Mouse (Mus musculus) stomach, embryonic 14.5 days (tissue): ENCODE measurements at regions not wholly inside any gene's neighbourhood (a gene's known extent, or its start where the extent isn't known, plus 50 kb on each side); places are given as distances from the start of the nearest gene placed in this dataset.

Source experiments
- ATAC-seq: fragments of 200-750 bp; cut with Nextera tagmentation; 2 replicates; pipeline ENCODE4 v1.8.0; 2017; ENCODE audit warnings: low read depth, moderate TSS enrichment; ENCODE audit not compliant: insufficient number of reproducible peaks, insufficient read depth, low FRiP score
- H3K27ac ChIP-seq: fragments of 300-500 bp; sonication (generic); 2 replicates; pipeline ENCODE4 v1.5.1; 2014; ENCODE audit warnings: mild to moderate bottlenecking, low read length, moderate library complexity, mixed read lengths
- H3K27me3 ChIP-seq: fragments of 300-500 bp; sonication (generic); 2 replicates; pipeline ENCODE4 v1.6.1; 2014; ENCODE audit warnings: low read length, control low read depth, mixed read lengths; ENCODE audit not compliant: control insufficient read depth, insufficient read depth
- H3K36me3 ChIP-seq: fragments of 300-500 bp; sonication (generic); 2 replicates; pipeline ENCODE4 v1.6.1; 2014; ENCODE audit warnings: mild to moderate bottlenecking, control low read depth, low read length, moderate library complexity, mixed read lengths; ENCODE audit not compliant: control insufficient read depth, insufficient read depth
- H3K4me1 ChIP-seq: fragments of 300-500 bp; sonication (generic); 2 replicates; pipeline ENCODE4 v1.6.1; 2014; ENCODE audit warnings: low read length, control low read depth, mixed read lengths; ENCODE audit not compliant: control insufficient read depth, insufficient read depth
- H3K4me2 ChIP-seq: fragments of 300-500 bp; sonication (generic); replicated peaks from 2 replicates; pipeline ENCODE4 v1.6.1; 2014; ENCODE audit warnings: low read depth, low read length, control low read depth
- H3K4me3 ChIP-seq: fragments of 300-500 bp; sonication (generic); 2 replicates; pipeline ENCODE4 v1.5.1; 2014; ENCODE audit warnings: low read depth, low read length, control low read depth
- H3K9ac ChIP-seq: fragments of 300-500 bp; sonication (generic); replicated peaks from 2 replicates; pipeline ENCODE4 v1.6.1; 2014; ENCODE audit warnings: low read depth, mild to moderate bottlenecking, control low read depth, low read length, moderate library complexity, mixed read lengths
- H3K9me3 ChIP-seq: fragments of 300-500 bp; sonication (generic); 2 replicates; pipeline ENCODE4 v1.6.1; 2016; ENCODE audit warnings: low read depth, low read length, control low read depth; ENCODE audit not compliant: control insufficient read depth
- WGBS: fragments of 180-500 bp; shearing (Covaris S2); extraction: QIAGEN DNeasy Blood & Tissue Kit; methylation state at CpG from one replicate; pipeline ENCODE4 v1.1.7; 2014; 5-methylcytosine and 5-hydroxymethylcytosine counted together

- no peak for ATAC-seq
- WGBS: 79% methylated on average over 5 of the region's 5 CpGs
Measured at GRCm38 (mm10) chr10:96298566-96298965, 162.2 kb downstream of the Gm5426 start.

GRCm38 (mm10) chr10:96305701-96306100, 169.3 kb downstream of the Gm5426 start:
- H3K27me3 ChIP-seq: no peaks in the 10 kb centered on the region
- no peaks in the 10 kb centered on the region for H3K9me3 ChIP-seq
- H3K27ac ChIP-seq: no peak overlapping the region
- H3K9ac ChIP-seq: no peak overlapping the region
- H3K4me2 ChIP-seq: no peak overlapping the region
- WGBS: 70% methylated on average over 7 of the region's 7 CpGs
- H3K4me1 ChIP-seq: peaks cover 17% of the 10 kb centered on the region
- H3K4me3 ChIP-seq: no peak overlapping the region
- H3K36me3 ChIP-seq: no peaks in the 10 kb centered on the region
- ATAC-seq: no peak

More at GRCm38 (mm10) chr10:96298566-96298965, 162.2 kb downstream of the Gm5426 start:
- Histone ChIP-seq H3K4me1 (peaks cover 10% of the 10 kb centered on the region; the same call in 1 of the 2 replicates), H3K9ac (no peak overlapping the region), H3K4me3 (no peak overlapping the region), H3K27ac (no peak overlapping the region), H3K27me3 (no peaks in the 10 kb centered on the region), H3K9me3 (no peaks in the 10 kb centered on the region), H3K4me2 (no peak overlapping the region), H3K36me3 (no peaks in the 10 kb centered on the region)

DNA sequence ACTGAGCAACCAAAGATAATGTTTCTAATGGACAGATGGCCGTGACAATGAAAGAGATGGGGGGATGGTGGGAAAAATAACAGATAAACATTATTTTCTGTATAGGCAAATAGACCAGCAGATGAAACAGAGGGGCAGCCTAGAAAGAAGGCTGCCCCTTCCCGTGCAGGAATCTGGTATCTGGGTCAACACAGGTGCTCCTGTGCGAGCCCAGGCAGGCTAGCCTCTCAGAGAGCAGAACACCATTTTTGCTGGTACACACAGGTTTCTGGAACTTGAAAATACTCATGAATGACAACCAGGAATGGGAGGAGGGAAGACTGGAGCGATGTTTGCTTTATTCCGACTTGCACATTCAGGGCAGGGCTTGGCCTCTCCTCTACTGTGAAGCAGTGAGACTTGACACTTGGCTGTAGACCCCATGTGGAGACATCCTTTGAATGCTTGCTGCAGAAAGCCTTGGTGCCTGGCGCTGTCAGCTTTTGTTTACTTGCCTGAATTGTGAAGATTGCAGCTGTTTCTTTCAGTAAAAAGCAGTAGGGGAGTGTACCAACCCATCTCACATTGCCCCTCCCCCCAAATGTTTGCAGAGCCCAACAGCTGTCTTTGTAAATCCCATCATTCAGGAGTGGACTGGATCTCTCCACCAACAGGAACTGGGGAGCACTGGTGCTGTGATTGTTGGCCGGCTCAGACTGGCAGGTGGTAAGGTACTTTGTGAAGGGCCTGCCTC, 172.5 kb downstream of the Gm5426 start:
- Histone ChIP-seq H3K9me3 (peaks cover 9% of the 10 kb centered on the region; the same call in 1 of the 2 replicates), H3K36me3 (no peaks in the 10 kb centered on the region), H3K27me3 (no peaks in the 10 kb centered on the region), H3K27ac (0 out of 2 replicates have a peak overlapping the region, but pooled peaks have one; percentile 22), H3K4me2 (no peak overlapping the region), H3K9ac (no peak overlapping the region), H3K4me1 (peaks cover 17% of the 10 kb centered on the region), H3K4me3 (no peak overlapping the region)
- ATAC-seq: peak; percentile 64; the same call in 1 of the 2 replicates
- WGBS: 11% methylated on average over 7 of the region's 7 CpGs

- 59% methylated on average over 4 of the region's 4 CpGs for WGBS
- Histone ChIP-seq H3K27ac (peak overlapping the region; percentile 22; the same call in 1 of the 2 replicates), H3K4me3 (no peak overlapping the region), H3K9me3 (peaks cover 9% of the 10 kb centered on the region; the same call in 1 of the 2 replicates), H3K36me3 (no peaks in the 10 kb centered on the region), H3K9ac (no peak overlapping the region), H3K4me2 (no peak overlapping the region), H3K27me3 (no peaks in the 10 kb centered on the region), H3K4me1 (peaks cover 17% of the 10 kb centered on the region)
- ATAC-seq: no peak
Measured at GRCm38 (mm10) chr10:96309766-96310165, 173.4 kb downstream of the Gm5426 start.

DNA sequence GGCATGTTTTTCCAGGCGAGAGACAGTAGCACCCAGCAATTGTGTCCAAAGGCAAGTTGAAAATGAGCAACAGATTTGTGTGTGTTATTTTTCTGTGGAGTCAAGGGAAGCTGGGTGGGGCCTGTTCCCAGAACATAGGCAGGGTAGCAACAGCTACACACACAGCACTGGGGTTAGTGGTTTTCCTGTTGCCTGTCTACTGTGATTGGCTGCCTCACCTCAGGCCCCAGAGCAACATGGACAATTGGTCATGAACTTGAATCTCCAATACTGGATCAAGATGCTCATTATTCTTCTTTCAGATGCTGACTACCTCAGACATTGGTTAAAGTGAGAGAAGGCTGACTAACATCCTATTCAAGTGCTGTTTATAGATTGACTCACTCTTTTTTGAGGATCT, 188.9 kb downstream of the Gm5426 start:
- Histone ChIP-seq H3K9me3 (no peaks in the 10 kb centered on the region), H3K9ac (no peak overlapping the region), H3K27me3 (no peaks in the 10 kb centered on the region), H3K36me3 (no peaks in the 10 kb centered on the region), H3K4me1 (no peaks in the 10 kb centered on the region), H3K4me3 (no peak overlapping the region), H3K4me2 (no peak overlapping the region), H3K27ac (no peak overlapping the region)
- ATAC-seq: no peak
- WGBS: 91% methylated on average over 1 of the region's 1 CpGs

DNA sequence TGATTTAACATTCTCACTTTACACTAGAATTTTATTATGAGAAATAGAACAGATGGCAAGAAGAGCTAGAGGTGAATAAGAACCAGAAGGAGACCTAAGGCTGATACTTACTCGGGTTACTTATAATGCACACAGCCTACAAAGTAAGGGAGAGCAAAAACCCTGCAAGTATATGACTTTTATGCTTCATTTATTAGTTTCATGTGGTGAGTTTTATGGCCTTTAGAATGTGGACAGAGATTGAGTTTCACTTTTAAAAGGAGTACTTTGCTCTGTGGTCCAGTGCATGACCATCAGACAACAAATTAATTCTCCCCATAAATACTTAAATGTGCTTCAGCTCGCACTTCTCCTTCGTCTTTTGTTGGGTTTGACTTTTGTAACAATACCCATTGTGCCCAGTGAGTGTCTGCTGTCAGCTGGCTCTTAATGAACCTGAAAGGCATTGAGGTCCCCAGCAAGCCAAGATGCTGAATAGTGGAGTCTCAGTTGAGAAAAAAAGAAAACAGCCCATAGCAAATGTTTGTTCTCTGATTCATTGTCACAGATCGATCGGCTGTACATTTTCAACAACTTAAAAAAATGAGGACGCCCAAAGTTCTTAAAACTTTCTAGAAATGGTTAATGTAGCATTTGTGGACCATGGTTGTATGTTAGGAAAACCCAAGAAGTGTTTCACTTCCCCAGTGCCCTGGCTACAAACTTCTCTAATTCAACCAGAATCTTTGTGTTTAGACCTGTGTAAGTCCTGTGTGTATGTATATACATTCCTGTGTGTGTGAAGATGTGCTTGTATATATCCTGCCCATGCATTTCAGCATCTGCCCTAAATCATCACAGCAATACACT, 194.5 kb downstream of the Gm5426 start:
- Histone ChIP-seq H3K27me3 (no peaks in the 10 kb centered on the region), H3K4me2 (no peak overlapping the region), H3K36me3 (no peaks in the 10 kb centered on the region), H3K4me1 (no peaks in the 10 kb centered on the region; the same call in 1 of the 2 replicates), H3K9ac (no peak overlapping the region), H3K4me3 (no peak overlapping the region), H3K27ac (no peak overlapping the region), H3K9me3 (no peaks in the 10 kb centered on the region)
- WGBS: 79% methylated on average over 6 of the region's 6 CpGs
- no peak for ATAC-seq

- Histone ChIP-seq H3K9ac (no peak overlapping the region), H3K4me2 (no peak overlapping the region), H3K27ac (peak overlapping the region; percentile 39; the same call in 1 of the 2 replicates), H3K27me3 (no peaks in the 10 kb centered on the region), H3K4me1 (no peaks in the 10 kb centered on the region; the same call in 1 of the 2 replicates), H3K4me3 (no peak overlapping the region), H3K9me3 (no peaks in the 10 kb centered on the region), H3K36me3 (no peaks in the 10 kb centered on the region)
- WGBS: 75% methylated on average over 10 of the region's 10 CpGs
- ATAC-seq: no peak
Measured at GRCm38 (mm10) chr10:96332731-96333201, 196.4 kb downstream of the Gm5426 start.

GRCm38 (mm10) chr10:96333224-96333623, 196.8 kb downstream of the Gm5426 start:
- no peak overlapping the region for H3K4me3 ChIP-seq
- no peak overlapping the region for H3K9ac ChIP-seq
- H3K9me3 ChIP-seq: no peaks in the 10 kb centered on the region
- H3K4me2 ChIP-seq: no peak overlapping the region
- H3K36me3 ChIP-seq: no peaks in the 10 kb centered on the region
- no peaks in the 10 kb centered on the region; the same call in 1 of the 2 replicates for H3K4me1 ChIP-seq
- WGBS: 73% methylated on average over 6 of the region's 6 CpGs
- H3K27ac ChIP-seq: no peak overlapping the region
- no peaks in the 10 kb centered on the region for H3K27me3 ChIP-seq
- ATAC-seq: no peak
